Mouse (Mus musculus): ENCODE results near the gene Mttp. TPM values are rescaled to one million over a fixed set of nuclear protein-coding genes. Genes with fewer than 3 reads are reported as not detected.

Gene Mttp
- total and polyA plus RNA-seq, 3 experiments: 2.5 to 4.4 TPM; not detected in 1

- H3K27ac ChIP-seq (ENCODE audit: control insufficient read depth, low read depth, low read length): no peak overlapping the region
- H3K4me1 ChIP-seq (ENCODE audit: control insufficient read depth in 1 of 2, insufficient read depth in 2 of 2, low read length in 2 of 2): no peaks in the 10 kb centered on the region
- H3K4me3 ChIP-seq (ENCODE audit: control insufficient read depth in 1 of 2, insufficient read depth in 1 of 2, low read depth in 2 of 2, low read length in 2 of 2): no peak overlapping the region
- no peaks in the 10 kb centered on the region for H3K9me3 ChIP-seq (replicated peaks; ENCODE audit: insufficient read depth, low read length)
- no peak for TF ChIP-seq E2F4 (IDR thresholded peaks at IDR 0.05; ENCODE audit: borderline replicate concordance, low read depth, low read length)
- TF ChIP-seq ELF1 (IDR thresholded peaks at IDR 0.05; ENCODE audit: low read depth, low read length): no peak
- no peak for TF ChIP-seq ZMIZ1 (IDR thresholded peaks at IDR 0.05; ENCODE audit: low read depth, low read length)
- TF ChIP-seq MAZ (IDR thresholded peaks at IDR 0.05; ENCODE audit: low read depth, low read length): no peak
- TF ChIP-seq ZC3H11A (IDR thresholded peaks at IDR 0.05; ENCODE audit: low read depth, low read length): no peak
- no peak for TF ChIP-seq NELFE (IDR thresholded peaks at IDR 0.05; ENCODE audit: low read depth, low read length)
- TF ChIP-seq JUND (IDR thresholded peaks at IDR 0.05; ENCODE audit: low read depth, low read length): no peak
- TF ChIP-seq GATA1 (IDR thresholded peaks at IDR 0.05; ENCODE audit: low read depth, low read length): no peak
- TF ChIP-seq BHLHE40 (IDR thresholded peaks at IDR 0.05; ENCODE audit: borderline replicate concordance, low read depth, low read length): no peak
- no peak for TF ChIP-seq TBP (IDR thresholded peaks at IDR 0.05; ENCODE audit: low read depth, low read length)
- TF ChIP-seq MEF2A (IDR thresholded peaks at IDR 0.05; ENCODE audit: extremely low read depth, insufficient replicate concordance, low read depth, low read length, poor library complexity, severe bottlenecking): no peak
- no peak for TF ChIP-seq SMC3 (IDR thresholded peaks at IDR 0.05; ENCODE audit: low read depth, low read length)
- no peak for TF ChIP-seq RCOR1 (IDR thresholded peaks at IDR 0.05; ENCODE audit: low read depth, low read length)
- no peak for TF ChIP-seq HCFC1 (IDR thresholded peaks at IDR 0.05; ENCODE audit: low read depth, low read length)
- no peak for TF ChIP-seq ETS1 (IDR thresholded peaks at IDR 0.05; ENCODE audit: low read depth, low read length)
- TF ChIP-seq EP300 (IDR thresholded peaks at IDR 0.05; ENCODE audit: low read depth in 1 of 2, low read length in 2 of 2): no peak
- no peak for TF ChIP-seq UBTF (IDR thresholded peaks at IDR 0.05; ENCODE audit: borderline replicate concordance, insufficient read depth, low read depth, low read length)
- TF ChIP-seq MAX (IDR thresholded peaks at IDR 0.05; ENCODE audit: low read length): no peak
- TF ChIP-seq MAFK (IDR thresholded peaks at IDR 0.05; ENCODE audit: borderline replicate concordance, low read depth, low read length): no peak
- DNase-seq (ENCODE audit: low read depth, low spot score): no peak
- H3K79me2 ChIP-seq (ENCODE audit: control insufficient read depth, insufficient read depth, low read length, poor library complexity): no peaks in the 10 kb centered on the region
- H3K27me3 ChIP-seq (ENCODE audit: control insufficient read depth in 1 of 2, insufficient read depth in 2 of 2, low read length in 2 of 2): no peaks in the 10 kb centered on the region
- H3K9ac ChIP-seq (ENCODE audit: control insufficient read depth, low read depth, low read length, poor library complexity, severe bottlenecking): no peak overlapping the region
- no peaks in the 10 kb centered on the region for H3K36me3 ChIP-seq (ENCODE audit: control insufficient read depth in 1 of 2, insufficient read depth in 2 of 2, low read length in 2 of 2)
Observed at GRCm38 (mm10) chr3:138162553-138163183, 17.9 kb upstream of the Mttp start.

- H3K27ac ChIP-seq (ENCODE audit: control insufficient read depth, low read depth, low read length): no peak overlapping the region
- H3K9ac ChIP-seq (ENCODE audit: control insufficient read depth, low read depth, low read length, poor library complexity, severe bottlenecking): no peak overlapping the region
- TF ChIP-seq NRF1 (IDR thresholded peaks at IDR 0.05; ENCODE audit: insufficient read depth, low read depth, low read length, poor library complexity, severe bottlenecking) (no peak), ZKSCAN1 (IDR thresholded peaks at IDR 0.05; ENCODE audit: low read depth, low read length) (no peak), E2F4 (IDR thresholded peaks at IDR 0.05; ENCODE audit: borderline replicate concordance, low read depth, low read length) (no peak), POLR2A (IDR thresholded peaks at IDR 0.05; ENCODE audit: control insufficient read depth in 1 of 2, insufficient read depth in 1 of 2, low read depth in 1 of 2, low read length in 2 of 2, poor library complexity in 1 of 2) (no peak), ZMIZ1 (IDR thresholded peaks at IDR 0.05; ENCODE audit: low read depth, low read length) (no peak), TAL1 (IDR thresholded peaks at IDR 0.05; ENCODE audit: low read length) (no peak), MYB (IDR thresholded peaks at IDR 0.05; ENCODE audit: low read depth, low read length) (no peak), ZC3H11A (IDR thresholded peaks at IDR 0.05; ENCODE audit: low read depth, low read length) (no peak), RAD21 (IDR thresholded peaks at IDR 0.05; ENCODE audit: low read depth, low read length) (no peak), CHD2 (IDR thresholded peaks at IDR 0.05; ENCODE audit: low read length) (no peak), ELF1 (IDR thresholded peaks at IDR 0.05; ENCODE audit: low read depth, low read length) (no peak)
- H3K79me2 ChIP-seq (ENCODE audit: control insufficient read depth, insufficient read depth, low read length, poor library complexity): no peaks in the 10 kb centered on the region
- no peak overlapping the region for H3K4me3 ChIP-seq (ENCODE audit: control insufficient read depth in 1 of 2, insufficient read depth in 1 of 2, low read depth in 2 of 2, low read length in 2 of 2)
- no peak for DNase-seq (ENCODE audit: low read depth, low spot score)
- no peaks in the 10 kb centered on the region for H3K4me1 ChIP-seq (ENCODE audit: control insufficient read depth in 1 of 2, insufficient read depth in 2 of 2, low read length in 2 of 2)
- H3K36me3 ChIP-seq (ENCODE audit: control insufficient read depth in 1 of 2, insufficient read depth in 2 of 2, low read length in 2 of 2): 0 out of 4 replicates have a peak, but pooled peaks cover 0 to 2% of the 10 kb centered on the region in 2 experiments
- H3K9me3 ChIP-seq (replicated peaks; ENCODE audit: insufficient read depth, low read length): no peaks in the 10 kb centered on the region
- no peaks in the 10 kb centered on the region for H3K27me3 ChIP-seq (ENCODE audit: control insufficient read depth in 1 of 2, insufficient read depth in 2 of 2, low read length in 2 of 2)
Observed at GRCm38 (mm10) chr3:138161623-138162022, 16.9 kb upstream of the Mttp start.

All from MEL (cell line).